Mouse (Mus musculus): ENCODE measurements around the gene Ebf1. TPM values are rescaled to one million over a fixed set of nuclear protein-coding genes. Genes with fewer than 3 reads are reported as not detected.

Gene Ebf1
- total RNA-seq, 4 experiments from 2014 or later: 5.1 to 8.0 (median 6.2) TPM

DNA sequence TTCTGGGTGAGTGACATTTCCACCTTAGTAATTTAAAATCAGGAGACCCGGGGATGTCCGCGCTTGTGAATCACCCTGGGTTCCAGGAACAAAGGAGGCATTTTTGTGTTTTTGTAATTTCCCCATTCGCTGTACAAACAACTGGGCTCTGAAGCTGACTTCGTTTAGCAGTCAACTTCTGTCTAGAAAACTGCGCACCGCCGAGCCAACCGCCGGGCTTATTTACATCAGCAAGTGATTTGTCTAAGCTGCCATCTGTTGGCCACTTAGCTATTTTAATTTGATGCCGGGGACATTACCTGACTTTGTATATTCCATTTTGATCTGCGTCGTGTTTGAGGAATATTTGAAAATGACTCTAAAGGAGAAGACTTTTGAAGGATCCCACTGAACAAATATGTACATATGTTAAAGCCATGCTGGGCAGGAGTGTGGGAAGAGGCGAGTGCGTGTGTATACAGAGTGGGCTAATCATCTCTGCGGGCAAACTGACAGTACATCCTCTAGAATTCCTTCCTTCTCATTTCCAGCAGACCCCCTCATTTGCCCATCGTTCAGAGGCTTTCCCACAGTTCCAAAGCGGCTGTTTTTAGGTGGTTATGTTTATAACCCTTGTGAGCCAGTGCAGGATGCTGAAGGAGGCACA, 216.4 kb downstream of the Ebf1 start:
- no peak for DNase-seq (ENCODE audit: low spot score in 2 of 2)

DNA sequence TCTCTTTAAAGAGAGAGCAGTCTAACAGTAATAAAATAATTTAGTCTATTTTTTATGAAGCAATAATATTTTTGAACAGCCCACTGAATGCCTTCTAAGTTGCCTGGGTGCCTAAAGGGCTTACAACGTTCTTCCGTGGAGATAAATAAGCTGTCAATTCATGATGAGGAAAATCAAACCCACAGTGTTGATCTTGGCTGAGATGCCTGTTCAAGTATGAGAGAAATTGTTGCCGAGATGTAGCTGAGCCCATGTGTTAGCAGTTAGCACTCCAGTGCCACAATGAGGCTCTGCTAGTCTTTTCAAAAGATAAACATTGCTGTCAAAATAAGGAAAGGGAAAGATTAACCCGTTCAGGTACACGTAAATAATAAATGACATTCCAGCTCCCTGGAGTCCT, 218.0 kb downstream of the Ebf1 start:
- DNase-seq (ENCODE audit: low spot score in 2 of 2): no peak

DNA sequence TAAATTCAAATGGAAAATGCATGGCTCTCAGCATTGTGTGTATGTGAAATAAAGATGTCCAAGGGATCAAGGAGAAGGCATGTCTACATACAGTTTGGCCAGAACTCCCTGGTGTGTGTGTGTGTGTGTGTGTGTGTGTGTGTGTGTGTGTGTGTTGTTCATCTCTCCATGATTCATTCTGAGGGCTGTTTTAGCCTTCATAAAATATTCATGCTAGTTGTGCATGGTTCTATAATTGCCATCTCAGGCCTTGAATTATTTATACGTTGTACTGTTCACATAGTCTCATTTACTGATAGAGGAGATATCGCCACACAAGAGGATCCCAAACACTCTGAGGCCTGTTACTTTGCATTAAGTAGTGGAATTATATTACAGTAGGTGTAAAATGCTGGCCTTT, 220.5 kb downstream of the Ebf1 start:
- no peak for DNase-seq (ENCODE audit: low spot score in 2 of 2)

DNA sequence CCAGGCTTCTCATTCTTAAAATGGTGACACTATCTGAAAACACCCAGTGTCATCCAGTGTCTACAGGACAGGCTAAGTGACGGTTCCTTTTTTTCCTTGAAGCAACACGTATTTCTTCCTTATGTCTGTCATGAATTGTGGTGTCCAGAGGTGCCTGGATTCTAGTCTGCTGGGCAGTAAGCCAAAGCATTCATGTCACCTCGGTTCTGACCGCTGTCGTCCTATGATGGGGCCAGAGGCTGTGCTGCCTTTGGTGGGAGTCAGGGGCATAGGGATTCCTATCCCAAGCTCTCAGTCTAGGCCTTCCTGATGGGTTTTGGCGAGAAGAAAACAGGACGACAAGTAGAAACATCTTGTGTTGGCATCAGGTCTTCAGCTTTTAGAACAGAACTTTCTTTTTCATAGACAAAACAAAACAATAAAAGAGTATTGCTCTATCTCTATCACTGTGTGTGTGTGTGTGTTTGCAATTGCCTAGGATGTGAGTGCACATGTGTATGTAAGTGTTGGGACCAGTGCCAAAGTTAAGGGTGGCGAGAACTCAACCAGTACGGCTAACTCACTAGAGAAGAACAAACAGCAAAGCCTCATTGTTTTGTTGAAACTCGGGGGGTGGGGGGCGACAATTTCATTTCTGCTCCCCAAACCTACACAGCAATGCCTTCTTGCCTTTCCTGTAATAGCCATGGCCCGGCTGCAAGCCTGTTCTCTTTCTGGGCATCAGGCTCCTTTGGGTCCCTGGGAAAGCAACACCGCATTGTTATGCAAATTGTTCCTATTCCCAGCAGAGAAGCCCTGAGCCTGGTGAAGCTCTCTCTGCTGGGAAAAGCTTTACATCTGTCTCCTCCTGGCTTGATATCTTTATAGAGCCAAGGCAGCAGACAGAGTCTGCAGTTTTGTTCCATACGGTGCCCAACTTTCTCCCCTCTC, 224.3 kb downstream of the Ebf1 start:
- DNase-seq (ENCODE audit: low spot score in 2 of 2): no peak

DNA sequence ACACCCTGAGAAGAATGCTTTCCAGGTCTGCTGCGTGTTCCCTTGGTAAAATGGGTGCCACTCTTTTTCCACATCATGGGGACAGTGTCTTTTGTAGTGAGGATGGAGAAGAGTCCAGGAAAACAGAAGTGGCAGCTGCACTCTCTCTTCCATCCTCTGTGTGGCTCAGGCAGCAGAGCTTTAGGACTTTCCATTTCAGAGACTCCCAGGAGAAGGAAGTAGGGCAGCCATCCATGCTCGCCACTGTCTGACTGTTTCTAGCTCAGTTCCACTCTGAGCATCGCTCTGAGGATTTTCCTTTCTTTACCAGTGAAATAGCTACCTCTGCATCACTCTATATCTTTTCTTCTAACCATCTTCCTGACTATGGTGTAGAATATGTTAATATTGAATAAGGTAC, 234.8 kb downstream of the Ebf1 start:
- DNase-seq (ENCODE audit: low spot score in 2 of 2): no peak

DNA sequence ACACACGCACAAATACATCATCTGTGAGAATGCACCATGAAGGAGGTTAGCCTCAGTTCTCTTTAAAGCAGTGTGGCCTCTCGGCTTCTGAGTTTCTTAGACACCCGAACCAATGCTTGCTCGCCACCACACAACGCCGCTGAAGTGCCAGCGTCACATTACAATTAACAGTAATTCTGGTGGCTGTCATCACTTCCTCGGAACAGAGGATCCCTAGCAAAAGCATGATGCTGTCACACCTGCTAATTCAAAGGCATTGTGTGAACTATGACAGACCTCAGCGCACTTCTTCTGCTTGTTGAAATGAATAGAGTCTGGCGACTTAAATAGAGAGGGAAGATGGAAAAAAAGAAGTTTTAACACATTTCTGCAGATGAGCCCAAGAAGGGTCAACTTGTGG, 235.8 kb downstream of the Ebf1 start:
- DNase-seq (ENCODE audit: low spot score in 2 of 2): no peak

DNA sequence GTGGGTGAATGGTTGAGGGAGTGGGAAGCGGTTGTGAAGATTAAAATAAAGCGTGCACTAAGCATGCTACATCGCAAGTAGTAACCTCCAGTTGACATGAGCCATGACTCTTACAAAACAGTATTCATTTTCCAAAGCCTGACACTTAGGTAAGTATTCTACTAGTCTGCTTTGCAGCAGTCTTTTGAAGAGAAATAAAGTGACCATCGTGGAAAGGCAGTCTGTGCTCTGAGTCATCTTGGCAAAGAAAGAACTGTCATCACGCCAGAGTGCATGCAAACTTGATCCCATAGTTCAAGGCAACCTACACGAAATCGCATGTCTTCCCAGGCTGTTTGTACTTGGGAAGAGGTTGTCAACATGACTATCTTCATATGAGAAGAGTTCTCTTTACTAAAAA, 237.4 kb downstream of the Ebf1 start:
- DNase-seq (ENCODE audit: low spot score in 2 of 2): no peak

DNA sequence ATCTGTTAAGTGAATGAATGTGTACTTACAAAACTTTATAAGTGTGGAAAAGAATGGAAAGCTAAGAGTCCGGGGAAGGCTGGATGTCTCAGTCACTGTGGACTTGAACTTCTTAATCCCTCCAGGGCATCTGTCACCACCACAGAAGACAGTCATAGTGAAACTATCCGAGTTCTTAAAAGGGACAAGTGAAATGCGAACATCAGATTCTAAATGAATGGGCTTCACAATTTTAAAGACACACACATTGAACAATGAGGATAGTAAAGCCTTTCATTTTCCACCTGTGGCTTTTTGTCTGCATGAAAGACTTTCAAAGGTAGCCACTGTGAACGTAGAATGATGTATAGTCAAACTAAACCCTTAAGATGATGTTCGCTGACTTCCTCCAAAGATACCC, 244.0 kb downstream of the Ebf1 start:
- DNase-seq (ENCODE audit: low spot score in 2 of 2): no peak

DNA sequence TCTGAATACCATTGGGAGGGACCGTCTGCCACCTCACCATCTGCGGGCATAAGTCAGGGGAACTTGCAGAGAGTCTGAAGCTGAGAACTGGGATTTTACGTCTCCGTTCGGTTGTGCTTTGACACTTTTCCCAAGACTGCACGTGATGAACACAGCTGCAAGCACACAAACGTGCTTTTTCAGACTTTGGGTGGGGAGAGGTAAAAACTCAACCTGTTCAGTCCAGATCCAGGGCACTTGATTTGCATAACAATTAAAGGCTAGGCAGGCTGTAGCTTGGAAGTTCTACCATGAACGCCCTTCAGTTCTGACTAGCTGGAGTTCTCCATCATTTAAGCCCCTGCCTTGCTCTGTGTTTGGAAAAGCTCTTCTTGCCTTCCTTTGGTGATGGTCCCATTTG, 246.8 kb downstream of the Ebf1 start:
- DNase-seq (ENCODE audit: low spot score in 2 of 2): no peak

DNA sequence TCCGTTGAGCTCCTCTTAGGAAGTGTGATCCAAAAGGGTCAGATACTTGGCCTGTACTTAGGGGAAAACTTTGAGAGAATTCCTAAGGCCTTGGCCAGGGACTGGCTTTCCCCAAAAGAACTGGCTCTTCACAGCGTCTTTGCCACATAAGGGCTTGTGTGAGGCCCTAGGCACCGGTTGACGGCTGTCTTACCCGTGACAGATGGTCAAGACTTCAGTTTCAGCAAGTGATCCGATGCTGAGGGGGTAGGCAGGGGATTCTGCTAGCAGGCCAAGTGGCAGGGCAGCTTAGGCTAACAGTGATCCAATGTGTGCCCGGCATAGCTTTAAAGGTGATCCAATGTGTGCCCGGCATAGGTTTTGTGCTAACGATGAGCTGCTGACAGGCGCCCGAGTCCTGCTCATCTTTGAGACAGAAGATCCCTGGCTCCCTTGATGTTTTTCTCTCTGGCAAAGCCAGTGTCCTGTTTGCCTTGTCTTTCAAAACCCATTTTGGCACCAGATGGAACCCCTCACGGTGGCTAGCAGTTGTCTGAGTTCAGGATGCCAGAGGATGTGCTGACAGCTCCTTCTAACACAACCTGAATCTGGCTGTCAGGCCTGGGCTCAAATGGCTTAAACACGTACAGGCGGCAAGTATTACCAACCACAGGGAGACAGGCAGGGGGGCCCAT, 249.5 kb downstream of the Ebf1 start:
- no peak for DNase-seq (ENCODE audit: low spot score in 2 of 2)

DNA sequence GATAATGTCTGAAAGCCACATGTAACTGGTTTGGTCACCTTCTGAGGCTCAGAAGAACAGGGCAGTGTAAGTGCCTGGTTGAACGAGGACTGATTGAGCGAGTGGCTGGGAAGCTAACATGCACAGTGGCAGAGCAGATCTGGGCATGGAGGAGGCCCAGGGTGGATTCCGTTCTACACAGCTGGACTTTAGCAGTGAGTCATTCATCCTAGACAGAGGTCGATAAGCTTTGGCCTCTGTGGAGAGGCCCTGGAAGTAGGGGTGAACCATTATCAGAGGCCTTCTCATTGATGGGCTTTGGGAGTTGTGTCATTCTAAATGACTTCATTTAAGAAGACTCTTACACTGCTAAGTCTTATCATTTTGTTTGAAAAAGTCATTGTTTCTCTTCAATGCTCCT, 250.3 kb downstream of the Ebf1 start:
- no peak for DNase-seq (ENCODE audit: low spot score in 2 of 2)

DNA sequence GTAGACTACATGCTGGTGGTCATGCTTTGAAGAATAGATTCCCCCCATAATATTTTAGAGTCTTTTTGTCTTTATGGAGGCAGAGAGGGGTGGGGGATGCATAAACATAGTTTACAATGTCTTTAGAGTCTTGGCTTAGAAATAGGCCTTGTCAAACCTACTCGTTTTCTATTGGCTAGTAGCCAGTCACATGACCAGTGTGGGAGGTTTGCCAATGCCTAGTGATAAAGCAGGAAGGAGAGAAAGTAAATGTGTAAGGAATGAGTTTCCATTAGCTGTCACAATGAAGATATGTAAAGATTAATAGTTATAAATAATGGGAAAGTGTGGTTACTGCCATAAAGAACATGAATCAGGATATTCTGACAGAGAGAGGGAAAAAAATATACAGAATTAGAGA, 256.8 kb downstream of the Ebf1 start:
- no peak for DNase-seq (ENCODE audit: low spot score in 2 of 2)

DNA sequence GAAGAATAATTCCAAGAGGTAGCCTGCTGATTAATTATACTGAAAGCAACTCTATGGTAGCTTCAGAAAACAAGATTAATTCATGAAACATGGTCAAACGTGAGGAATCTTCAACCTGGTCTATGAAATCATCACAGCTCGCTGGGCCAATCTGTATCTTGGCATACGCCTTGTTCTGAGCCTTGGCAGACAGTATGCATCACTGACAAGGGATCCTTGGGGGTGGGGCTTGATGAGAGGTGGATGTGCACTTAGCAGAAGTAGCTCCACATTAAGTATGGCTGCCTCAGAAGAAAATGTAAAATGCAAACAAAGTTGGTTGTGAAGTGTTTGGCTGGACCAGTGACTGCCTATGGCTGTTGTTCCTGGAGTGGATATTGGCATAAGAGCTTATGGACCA, 258.1 kb downstream of the Ebf1 start:
- DNase-seq (ENCODE audit: low spot score in 2 of 2): no peak

DNA sequence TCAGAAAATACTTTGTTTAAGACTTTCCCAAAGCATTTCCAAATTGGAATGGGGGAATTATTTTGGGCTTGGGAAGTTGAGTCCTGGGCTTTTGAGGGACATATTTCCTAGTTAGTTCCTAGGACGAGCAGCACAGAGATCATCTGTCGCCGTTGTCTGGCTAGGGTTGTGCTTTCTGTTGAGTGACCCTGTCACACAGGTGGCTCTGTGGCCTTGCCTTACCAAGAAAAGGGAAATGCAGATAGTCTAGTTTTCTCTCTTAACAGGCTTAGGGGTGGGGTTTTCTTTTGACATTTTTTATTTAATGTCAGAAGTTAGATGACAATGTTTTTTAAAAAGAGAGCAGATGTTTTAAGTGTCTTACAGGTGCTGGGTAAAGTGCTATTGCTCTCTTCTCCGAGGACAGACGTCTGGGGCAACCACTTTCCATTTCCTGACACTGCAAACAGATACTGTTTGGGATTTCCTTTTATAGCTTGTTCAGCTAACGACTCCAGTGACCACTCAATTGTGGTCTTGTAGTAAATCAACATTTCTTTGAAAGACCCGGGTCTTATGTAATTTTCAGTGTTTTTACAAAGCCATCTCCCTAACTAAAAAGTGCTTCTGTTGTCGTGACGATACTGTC, 264.1 kb downstream of the Ebf1 start:
- DNase-seq (ENCODE audit: low spot score in 2 of 2): no peak

DNA sequence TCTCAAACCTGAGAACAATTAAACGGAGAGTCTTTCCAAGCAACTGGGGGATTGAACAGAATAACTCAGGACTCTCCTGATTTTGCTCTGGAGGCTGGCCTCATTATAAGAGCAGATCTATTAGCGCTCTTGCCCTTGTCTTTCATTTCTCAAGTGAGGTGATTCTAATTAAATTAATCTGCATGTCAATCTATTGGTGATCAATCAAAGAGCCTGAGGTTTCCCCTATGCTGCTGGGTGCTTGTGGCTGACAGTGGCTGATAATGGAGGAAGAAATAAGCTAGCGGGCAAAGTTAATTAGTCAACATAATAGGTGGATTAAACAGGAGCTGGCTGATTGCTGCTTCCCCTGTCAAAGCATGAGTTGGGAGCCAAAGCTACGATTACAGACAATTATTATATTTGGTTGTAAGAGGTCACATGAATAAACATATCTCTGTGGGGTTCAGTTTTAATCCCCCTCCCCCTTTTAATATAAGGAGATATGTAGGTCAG, 265.4 kb downstream of the Ebf1 start:
- DNase-seq (ENCODE audit: low spot score in 2 of 2): no peak

DNA sequence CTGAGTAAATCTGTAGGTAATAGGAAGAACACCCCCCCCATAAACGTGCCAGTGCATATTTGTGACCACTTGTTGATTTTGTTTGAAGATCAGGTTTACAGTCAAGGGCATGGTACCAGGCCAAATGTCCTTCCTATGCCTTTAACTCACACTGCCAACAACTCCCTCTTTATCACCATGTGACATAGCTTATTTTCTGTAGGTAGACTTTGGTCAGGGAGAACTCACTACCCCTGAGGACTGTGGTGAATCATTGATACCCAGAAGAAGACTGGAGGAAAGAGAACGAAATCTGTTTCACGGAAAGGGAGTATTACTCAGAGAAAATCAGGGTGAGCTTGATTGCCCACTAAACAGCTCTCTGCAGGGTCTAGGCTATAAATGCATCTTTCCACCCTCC, 267.2 kb downstream of the Ebf1 start:
- DNase-seq (ENCODE audit: low spot score in 2 of 2): no peak

DNA sequence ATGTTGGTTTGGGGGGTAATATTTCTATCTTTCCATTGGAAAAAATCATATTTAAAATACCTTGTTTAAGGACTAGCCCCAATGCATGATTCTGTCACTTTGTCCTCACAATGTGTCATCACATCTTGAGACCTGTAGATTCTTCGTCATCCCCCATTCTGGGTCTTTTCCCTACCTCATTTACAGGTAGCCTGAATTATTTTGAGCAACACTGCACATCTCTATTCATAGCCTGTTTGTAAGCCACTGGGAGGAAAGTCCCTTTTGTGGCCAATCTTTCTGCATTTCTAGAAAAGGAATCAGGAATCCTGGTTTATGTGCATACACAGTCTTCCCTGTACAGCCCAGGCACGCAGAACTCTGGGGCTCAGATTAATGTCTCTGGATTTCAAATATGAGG, 269.8 kb downstream of the Ebf1 start:
- no peak for DNase-seq (ENCODE audit: low spot score in 2 of 2)

DNA sequence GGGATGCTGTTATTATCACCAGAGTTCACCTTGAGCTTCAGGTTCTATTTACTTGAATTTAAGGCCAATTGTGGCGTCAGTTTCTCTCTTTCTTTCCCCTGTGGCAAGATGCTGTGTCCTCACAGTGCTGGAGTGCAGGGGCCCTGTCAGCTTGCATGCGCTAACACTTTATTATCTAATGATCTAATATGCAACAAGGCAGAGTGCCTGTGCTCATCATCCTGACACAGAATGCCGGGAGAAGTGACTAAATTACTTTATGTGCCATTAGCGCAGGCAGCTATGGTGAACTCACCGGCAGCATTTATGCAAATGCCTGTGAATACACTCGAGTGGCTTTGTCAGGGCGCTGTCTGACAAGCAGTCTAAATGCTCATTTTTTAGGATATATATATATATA, 270.6 kb downstream of the Ebf1 start:
- no peak for DNase-seq (ENCODE audit: low spot score in 2 of 2)

DNA sequence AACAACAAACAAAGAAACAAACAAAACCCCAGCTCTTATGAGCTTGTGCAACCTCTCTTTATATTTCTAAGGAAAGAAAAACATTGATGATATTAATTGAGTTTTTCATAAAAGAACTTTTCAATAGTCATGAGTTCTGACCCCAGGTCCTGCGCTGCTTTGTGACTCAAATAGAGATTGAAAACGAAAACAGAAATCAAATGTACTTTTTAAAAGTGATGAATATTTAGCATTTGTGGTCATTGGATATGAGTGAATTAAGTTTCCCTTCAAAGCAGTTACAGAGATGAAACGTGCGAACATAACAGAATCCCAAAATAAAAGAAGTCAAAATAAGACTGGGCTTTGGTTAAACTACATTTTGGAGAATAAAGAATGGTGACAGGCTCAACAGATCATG, 271.3 kb downstream of the Ebf1 start:
- no peak for DNase-seq (ENCODE audit: low spot score in 2 of 2)

DNA sequence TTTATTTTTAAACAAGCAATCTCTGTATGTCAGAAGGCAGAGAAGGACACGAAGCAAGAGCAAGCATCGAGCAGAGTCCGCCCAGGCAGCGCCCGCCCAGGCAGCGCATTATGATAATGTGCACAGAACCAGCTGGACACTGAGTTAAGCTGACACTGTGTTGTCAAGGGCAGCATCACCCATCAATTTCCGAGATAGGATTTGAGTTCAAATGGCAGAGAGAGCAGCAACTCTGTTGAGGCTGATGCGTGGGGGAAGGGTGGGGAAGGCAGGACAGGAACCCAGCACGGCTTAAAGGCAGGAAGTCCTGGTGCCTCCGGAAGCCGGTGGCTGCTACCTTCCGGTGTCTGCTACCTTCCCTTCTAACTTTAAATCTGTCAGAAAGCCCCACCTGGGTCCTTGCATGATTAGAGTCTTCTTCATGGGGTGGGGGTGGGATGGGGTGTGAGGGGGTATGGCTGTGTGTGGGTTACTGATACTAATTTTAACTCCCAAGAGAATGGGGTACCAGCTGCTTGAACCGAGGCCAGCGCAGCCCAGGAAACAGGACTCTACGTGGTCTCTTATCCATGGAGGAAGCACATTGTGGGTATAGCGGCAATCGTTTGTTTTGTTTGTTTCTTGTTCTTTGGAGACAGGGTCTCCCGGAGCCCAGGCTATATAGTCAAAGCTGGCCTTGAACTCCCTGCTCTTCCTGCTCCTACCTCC, 275.9 kb downstream of the Ebf1 start:
- DNase-seq (ENCODE audit: low spot score in 2 of 2): no peak

DNA sequence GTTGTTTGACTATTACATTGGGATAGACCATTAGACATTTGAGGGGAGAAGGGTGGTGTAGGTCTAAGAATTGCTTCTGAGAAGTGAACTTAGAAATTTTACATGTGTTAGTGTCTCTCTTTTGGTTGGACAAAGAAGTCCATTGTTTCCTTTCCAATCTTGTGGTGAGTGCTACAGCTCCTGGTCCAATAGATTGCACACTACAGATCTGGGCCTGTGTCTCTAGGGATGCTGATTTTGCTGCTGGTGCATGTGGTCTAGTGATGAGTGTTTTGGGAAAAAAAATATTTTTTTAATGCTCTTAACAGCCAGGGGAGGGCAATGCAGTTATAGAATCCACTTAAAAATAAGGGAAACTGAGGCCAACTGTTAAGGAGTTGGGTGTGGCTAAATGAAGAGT, 276.9 kb downstream of the Ebf1 start:
- DNase-seq (ENCODE audit: low spot score in 2 of 2): no peak

Data from gastrocnemius, adult 8-10 months (tissue).